Mouse (Mus musculus): ENCODE data around the gene Hkdc1. TPM values are rescaled to one million over a fixed set of nuclear protein-coding genes. Genes with fewer than 3 reads are reported as not detected.

Hkdc1 gene
- total RNA-seq, 2 experiments from 2014 or later, result not detected

DNA sequence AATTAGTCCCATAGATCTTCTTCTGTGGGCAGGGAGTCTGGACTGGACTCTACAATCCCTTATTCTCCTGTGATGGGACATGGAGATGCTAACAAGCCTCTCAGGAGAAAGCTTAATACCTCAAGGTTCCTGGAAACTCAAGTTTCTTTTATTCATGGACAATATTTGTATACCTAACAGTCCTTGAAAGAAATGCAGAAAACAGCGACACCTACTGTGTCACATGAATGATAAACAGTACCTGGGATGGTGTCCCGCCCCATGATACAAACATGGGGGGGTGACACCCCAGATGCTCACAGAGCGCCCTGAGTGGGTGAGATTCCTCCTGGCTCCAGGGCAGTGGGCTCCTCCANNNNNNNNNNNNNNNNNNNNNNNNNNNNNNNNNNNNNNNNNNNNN is 39.3 kb downstream of the Hkdc1 start:
- no peak for ATAC-seq (replicated peaks; ENCODE audit: poor library complexity)

DNA sequence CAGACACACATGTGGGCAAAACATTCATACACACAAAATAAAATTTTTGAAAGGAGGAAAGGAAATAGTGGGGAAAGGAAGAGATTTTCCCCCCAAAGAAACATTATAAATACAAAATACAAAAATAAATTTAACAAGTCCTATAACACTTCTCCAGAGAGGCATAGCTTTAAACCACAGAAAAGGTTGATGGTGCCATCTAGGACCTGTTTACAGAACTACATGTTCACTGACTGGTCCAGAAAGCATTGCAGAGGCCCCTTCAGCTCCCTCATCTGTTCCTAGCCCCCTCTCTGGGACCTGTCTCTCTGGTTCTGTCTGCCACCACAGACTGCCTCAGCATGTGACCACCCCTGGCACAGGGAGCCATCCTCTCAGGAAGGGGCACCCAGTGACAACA is 41.4 kb downstream of the Hkdc1 start:
- no peak for ATAC-seq (replicated peaks; ENCODE audit: poor library complexity)

DNA sequence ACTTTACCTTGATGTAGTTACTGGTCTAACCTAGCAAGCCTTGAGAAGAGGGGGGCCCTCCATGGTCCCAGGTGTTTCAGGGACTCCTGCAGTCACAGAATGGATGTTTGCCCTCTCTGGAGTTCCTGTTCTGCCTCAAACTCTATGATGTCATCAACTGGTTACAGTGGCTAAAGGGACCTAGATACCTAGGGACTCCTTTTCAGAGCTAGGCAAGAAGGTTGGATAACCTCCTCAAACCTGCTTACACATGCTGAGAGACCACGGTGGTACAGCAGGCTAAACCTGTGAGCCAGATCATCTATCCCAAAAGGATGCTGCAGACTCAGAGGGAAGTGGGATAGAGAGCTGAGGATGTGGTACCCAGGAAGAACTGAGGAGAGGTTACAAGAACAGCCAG is 42.5 kb downstream of the Hkdc1 start, which contains the start of gene Hk1:
Gene Hk1 (minus strand): TSS at position 101 of the 400 bp plus-strand sequence.
- no peak for ATAC-seq (replicated peaks; ENCODE audit: poor library complexity)

DNA sequence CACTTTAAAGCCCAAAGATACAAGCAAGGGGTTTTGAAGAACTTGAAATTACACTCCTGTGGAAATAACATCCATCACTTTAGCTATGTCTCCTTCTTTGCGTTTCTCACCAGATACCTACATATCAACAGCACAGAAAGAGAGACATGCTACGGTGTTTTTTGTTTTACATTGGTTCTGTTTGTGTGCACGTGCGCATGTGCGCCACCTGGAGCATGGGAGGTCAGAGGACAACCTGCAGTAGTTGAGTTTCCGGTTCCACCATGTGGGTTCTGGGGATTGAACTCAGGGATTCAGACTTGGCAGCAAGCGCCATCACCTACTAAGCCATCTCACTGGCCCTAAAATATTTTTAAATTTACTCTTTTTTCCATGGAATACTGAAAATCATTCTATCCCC is 63.5 kb downstream of the Hkdc1 start:
- peak; percentile 66 for ATAC-seq (replicated peaks; ENCODE audit: poor library complexity)

DNA sequence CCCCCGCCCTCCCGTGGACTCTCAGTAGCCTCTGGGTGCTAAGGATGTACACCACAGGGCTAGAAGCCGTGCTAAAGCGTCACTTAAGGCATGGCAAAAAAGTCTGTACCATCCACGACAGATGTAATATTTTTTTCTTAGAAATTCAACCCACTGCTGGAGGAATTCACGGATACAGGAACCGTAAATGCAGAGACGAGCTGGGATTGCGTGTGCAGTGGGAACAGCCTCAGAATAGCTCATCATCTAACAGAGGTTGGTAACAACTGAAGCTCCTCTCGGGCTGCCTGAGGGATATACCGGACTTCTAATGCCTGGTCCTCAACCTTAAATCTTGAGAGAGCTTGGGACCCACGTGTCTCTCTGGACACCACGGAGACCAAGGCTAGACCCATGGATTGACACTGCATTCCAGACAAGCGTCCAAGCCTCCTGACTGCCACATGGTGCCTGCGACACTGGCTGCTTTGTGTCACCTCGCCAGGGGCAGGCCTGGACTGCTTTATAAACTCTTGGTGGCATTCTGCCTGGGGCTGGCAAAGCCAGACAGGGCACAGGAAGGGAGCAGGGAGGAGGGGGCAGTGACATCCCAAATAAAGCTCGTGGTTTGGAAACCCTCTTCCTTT is 66.1 kb downstream of the Hkdc1 start:
- no peak for ATAC-seq (replicated peaks; ENCODE audit: poor library complexity)

DNA sequence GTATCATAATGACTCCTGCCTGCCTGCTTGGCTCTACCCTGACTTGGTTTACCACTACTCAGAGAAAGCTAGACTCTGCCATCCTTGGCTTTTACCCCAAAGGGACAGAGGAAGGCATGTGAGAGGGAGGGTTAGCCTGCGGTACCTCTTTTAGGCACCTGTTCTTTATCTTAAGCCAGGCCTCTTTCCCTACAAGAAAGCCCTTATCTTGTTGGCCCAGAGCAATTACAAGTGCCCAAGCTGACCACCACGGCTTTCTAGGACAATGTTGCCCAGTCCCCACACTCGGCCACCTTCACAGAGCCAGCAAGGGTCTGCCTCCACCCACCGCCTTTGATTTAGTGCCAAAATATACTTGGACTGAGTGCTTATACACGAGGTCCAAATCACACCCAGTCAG is 77.1 kb downstream of the Hkdc1 start:
- no peak for ATAC-seq (replicated peaks; ENCODE audit: poor library complexity)

DNA sequence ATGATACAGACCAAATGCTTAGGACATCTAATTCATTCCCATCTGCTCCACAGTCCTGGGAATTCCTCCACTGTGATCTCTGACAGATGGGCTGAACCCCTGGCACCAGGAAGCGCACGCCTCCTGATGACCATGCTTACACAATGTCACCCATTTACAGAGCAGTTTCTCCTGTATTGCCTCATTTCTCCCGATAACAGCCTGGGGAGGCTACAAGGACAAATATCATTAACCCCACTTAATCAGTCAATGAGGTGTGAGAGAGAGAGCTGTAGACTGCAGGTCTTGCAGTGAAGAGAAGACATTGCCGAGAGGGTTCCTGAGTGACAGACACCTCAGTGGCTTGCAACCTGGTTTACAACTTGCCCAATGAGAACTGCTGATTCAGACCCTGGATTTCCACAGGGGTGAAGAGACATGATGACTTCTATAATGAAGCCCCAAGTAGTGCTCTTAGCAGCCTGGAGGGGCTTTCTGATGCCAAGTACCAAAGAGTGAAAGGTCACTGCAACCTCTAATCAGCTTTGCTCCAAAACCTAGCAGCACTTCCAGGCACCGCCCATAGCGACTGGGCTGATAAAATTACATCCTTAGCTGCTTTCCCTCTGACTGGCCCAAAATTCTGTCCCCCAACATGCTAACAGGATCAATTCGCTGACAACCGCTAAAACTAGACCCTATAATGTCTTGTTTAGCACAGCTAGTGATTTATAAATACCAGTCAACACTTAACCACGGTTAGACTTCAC is 78.1 kb downstream of the Hkdc1 start:
- no peak for ATAC-seq (replicated peaks; ENCODE audit: poor library complexity)

DNA sequence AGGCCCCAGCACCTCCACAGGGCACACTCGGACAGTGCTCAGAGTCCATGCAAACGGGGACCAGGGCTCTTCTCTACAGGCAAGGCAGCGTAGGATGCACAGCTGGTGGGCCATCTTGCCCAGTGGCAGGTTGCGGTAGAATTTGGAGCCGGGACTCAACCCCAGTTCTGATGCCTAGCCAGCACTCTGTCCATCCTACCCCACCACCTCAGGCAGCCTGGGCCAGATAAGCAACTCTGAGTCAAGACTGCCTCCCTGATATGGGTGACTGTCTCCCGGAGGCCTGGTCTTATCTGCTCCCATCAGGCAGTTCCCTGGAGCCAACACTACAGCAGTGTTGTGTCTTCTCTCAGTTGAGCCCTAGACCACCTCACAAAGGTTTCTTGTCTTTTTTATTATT is 79.8 kb downstream of the Hkdc1 start:
- ATAC-seq (replicated peaks; ENCODE audit: poor library complexity), result peak; percentile 51

DNA sequence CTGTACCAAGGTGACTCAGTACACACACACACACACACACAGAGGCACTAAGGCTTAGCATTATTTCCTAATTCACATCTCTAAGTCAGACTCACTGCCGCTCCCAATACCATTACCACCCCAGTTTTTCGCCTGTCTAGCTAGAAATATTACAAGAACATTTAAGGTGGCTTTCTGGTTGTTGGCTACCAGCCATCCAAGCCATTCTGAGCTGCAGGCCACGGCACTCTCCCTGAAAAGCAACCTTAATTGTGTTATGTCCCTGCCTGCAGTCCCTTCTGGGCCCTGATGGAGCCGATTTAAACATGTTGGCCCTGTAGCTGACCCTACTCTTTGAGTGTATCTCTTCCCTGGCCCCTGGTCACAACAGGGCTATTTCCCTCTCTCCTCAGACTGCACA is 80.3 kb downstream of the Hkdc1 start:
- ATAC-seq (replicated peaks; ENCODE audit: poor library complexity), result no peak

DNA sequence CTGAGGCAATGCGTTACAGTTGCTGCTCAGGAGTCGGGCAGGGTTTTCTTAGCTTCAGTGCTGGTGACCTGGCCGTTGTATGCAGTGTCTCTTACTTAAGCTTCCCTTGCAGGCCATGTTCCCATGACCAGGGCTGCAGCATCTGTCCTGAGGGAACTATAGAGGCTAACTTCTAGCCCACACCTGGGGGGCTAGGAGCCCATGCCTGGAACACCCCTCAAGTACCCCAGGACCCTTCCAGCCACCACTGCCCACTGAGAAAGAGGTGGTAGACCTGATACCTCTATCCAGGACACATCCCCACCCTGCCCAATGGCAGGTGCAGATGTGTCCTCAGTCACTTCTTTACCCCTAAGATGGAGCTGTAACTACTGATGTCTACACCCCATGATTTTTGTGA is 81.3 kb downstream of the Hkdc1 start:
- ATAC-seq (replicated peaks; ENCODE audit: poor library complexity), result no peak

DNA sequence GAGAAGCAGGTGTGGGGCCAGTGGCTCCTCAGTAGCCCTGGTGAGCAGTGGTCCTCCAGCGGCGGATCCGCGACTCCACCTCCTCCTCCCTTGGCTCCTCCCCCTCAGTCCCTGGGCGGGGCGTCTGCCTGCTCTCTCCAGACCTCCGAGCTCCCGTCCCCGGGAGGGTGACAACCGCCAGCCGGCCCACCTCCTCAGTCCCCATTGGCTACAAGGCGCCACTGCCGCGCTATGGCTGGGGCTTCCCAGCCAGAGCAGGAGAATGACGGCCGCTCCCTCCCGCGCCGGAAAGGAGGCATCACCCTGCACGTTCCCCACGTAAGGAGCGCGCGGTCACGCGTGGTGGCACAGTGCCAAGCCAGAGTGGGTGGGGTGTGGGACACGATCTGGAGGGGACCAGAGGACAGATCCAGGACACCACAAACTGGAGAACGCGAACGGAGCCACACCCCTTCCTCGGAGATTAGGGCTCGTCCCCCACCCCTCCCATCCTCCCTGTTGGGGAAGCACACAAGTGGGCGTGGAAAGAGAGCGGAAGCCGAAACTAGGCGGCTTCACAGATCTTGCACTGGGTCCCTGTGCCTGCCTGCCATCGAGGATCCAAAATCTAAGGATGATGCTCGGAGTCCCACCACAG is 82.1 kb downstream of the Hkdc1 start:
- peak; percentile 77 for ATAC-seq (replicated peaks; ENCODE audit: poor library complexity)

DNA sequence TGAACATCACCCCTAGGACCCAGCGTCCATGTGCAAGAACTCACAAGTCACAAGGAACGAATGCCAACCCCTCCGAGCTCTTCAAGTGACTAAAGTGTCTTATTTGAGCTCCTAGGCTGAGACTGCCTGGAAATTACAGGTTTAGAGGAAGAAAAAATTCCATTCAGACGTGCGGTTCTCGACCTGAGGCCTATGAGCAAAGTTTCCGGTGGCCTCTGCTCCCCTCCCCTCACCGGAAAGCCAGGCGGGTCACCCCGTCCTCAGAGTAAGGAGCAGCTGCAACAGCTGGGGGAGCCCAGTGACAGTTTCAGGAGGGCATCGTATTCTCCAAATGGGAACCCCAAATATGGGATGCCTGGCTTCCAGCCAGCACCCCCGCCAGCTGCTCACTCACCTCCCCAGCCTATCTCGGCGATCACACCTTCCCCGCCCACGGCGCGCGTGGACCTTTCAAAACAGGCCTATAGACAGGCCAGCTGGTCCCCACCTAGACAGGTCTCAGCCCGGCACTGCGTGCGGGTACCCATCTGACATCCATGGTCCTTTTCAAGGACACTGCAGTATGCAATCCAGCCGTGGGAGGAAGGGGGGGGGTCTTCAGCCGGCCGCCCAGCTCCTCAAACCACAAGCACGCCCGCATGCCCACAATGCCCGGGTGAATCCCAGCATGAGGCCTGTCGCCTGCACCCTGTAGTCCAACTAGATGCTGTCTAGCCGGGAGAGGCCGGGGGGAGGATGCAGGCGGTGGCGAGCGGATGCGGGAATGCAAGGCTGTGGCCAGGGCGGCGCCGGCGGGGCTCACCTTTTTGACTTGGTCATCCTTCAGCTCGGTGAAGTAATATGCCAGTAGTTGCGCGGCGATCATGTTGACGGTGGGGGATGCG is 82.8 kb downstream of the Hkdc1 start:
- 0 out of 2 replicates have a peak, but pooled peaks have one; percentile 1 for ATAC-seq (replicated peaks; ENCODE audit: poor library complexity)

DNA sequence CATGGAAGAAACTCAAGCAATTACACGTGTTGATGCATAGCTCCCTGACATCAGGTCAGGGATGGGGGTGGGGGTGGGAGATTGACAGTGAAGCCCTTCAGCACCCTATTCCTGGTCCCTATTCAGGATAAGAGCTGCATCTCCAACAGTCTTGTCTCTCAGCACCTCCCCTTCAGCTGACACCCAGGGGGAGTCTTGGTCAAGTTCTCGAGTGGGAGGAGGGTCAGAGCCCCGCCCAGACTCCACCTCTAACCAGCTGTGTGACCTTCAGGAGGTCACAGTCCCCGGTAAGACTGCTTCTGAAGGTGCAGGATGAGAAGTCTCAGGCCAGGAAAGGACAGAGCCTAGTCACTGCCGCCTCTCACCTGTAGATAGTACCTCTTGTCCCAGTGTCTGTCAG is 83.7 kb downstream of the Hkdc1 start:
- no peak for ATAC-seq (replicated peaks; ENCODE audit: poor library complexity)

DNA sequence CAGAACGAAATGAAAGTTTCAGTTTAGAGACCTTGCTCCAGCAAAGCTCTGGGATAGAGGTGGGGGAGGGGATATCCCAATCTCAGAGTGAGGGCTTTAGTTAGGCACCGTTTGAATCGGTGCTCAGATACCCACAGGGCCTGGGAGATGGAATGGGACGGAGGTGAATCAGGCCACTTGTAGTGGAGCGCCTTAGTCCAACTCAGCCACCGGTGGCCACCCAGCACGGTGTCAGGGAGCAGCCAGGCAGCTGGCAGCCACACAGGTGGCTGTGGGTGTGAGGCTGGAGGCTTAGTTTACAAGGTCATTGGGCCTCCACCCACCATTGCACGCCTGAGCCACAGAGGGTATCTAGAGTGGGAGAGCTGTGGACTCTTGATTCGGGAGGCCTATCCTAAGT is 84.1 kb downstream of the Hkdc1 start:
- no peak for ATAC-seq (replicated peaks; ENCODE audit: poor library complexity)

DNA sequence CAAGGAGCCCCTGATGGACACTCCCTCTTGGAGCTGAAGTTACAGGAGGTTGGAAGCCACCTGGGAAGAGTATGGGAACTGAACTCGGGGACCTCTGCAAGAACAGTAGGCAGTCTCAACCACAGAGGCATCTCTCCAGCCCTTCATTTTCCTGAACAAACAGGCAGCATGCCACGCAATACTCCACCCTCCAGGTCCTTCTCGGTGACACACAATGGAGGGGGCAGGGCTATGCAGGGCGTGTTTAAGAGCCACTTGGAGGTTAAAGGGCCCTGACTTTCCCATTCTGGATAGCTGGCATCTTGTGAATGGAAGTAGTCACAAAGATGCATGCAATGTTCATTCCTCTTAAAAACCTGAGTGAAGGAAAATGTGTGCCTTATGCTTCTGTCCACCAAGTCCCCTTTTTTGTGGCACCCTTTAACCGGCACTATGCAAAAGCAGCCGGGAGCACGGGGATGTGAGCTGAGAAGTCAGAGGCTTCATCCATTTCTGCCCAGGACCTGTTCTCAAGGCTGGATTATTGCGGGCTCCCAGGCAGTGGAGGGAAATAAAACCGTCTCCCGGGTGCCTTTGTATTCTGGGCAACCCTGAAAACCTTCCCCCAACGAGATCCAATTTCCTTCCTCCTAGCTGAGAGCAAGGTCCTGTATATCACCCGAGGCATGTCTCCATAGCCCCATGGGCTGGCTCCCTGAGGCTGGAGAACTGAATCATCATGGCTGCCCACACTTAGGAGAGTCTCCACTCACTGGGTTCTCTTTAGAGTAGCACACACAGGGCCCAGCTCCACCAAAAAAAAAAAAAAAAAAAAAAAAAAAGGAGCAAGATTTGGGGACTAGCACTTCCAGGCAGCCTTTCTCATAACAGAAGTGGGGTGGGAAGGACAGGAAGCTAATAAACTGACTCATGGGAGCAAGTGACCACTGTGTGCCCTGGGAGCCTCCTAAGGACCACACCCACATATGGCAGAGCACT is 85.4 kb downstream of the Hkdc1 start:
- ATAC-seq (replicated peaks; ENCODE audit: poor library complexity), result no peak

DNA sequence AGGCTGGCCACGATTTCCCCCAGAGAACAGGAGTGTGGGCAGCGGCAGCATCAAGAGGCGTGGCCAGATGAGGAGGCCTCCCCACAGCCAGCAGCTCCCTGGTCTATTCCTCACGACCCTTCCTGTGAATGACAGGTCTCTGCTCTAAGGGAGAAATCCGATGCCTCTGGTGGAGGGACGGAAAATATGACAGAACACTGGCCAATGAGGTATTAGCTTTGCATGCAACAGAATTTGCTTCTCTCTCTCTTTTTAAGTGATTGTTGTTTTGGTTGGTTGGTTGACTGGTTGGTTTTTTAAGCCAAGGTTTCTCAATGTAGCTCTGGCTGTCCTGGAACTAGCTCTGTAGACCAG is 86.9 kb downstream of the Hkdc1 start:
- no peak for ATAC-seq (replicated peaks; ENCODE audit: poor library complexity)

DNA sequence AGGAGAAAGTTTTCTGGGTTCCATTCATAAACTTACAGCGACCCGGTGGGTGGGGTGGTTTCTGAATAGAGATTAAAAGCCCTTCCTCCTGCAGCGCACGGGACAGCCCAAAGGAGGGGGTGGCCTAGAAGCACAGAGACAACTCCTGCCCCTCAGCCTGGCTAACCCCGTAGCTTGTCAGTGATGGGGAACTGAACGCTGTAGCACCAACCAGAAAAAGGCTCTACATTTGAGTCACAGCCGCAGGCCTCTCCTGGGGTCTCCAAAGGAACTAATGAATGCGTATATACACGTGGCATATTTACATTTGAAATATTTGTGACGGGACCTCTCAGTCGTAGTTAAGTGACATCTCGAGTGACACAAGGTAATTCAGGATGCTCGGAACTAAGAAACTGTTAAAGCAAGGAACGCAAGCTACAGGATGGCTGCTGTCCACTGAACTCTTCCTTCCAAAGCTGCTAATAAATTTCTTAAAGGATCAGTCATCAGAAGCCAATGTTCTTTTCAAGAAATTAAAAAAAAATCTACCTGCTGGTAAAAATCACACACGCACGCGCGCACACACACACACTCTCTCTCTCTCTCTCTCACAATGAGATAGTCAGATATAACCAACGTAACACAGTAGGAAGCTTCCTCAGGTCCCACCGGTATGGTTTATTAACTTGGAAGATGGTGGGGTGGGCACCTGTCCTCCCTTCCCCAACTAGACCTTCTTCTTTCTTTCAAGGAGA is 87.4 kb downstream of the Hkdc1 start:
- peak; percentile 37 for ATAC-seq (replicated peaks; ENCODE audit: poor library complexity)

DNA sequence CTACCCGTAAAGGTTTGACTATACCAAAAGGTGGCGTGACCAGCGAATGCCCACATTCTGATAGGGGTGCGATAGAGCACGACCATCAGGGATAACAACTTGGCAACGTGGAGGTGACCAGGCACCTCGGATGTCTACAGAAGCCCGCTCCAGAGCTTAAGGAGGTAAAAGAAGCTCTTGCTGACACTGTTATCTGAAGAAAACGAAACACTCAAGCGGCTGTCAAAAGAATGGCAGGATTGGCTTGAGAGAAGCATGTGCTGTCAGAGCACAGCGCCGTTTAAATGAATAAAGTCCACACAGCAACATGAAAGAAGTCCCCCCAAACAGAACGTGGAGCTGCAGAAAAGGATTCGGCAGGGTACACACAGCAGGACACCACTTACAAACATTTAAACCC is 89.0 kb downstream of the Hkdc1 start:
- no peak for ATAC-seq (replicated peaks; ENCODE audit: poor library complexity)

Measured in megakaryocyte progenitor cell, adult 5-6 weeks (primary cell).